Mouse (Mus musculus) lung, postnatal 0 days (tissue): ENCODE data around the gene Ube4a. TPM values are rescaled to one million over a fixed set of nuclear protein-coding genes. Genes with fewer than 3 reads are reported as not detected.
A peak's percentile ranks its signal among the peaks of the same experiment; 100 is the strongest.

Source experiments
- ATAC-seq: fragments of 200-750 bp; cut with Nextera tagmentation; 2 replicates; pipeline ENCODE4 v1.8.0; 2017; ENCODE audit warnings: moderate library complexity
- DNase-seq: peaks from one replicate; pipeline ENCODE4 v3.0.0-alpha.2; 2016; ENCODE audit warnings: low spot score
- H3K27ac ChIP-seq: fragments of 300-500 bp; sonication (generic); 2 replicates; pipeline ENCODE4 v1.5.1; 2014; ENCODE audit warnings: antibody characterized with exemption, mild to moderate bottlenecking, low read length, mixed read lengths
- H3K27me3 ChIP-seq: fragments of 300-500 bp; sonication (generic); replicated peaks from 2 replicates; pipeline ENCODE4 v1.6.1; 2014; ENCODE audit warnings: low read length, mixed read lengths; ENCODE audit not compliant: insufficient read depth
- H3K36me3 ChIP-seq: fragments of 300-500 bp; sonication (generic); 2 replicates; pipeline ENCODE4 v1.6.1; 2014; ENCODE audit warnings: low read length, mixed read lengths; ENCODE audit not compliant: insufficient read depth
- H3K4me1 ChIP-seq: fragments of 300-500 bp; sonication (generic); 2 replicates; pipeline ENCODE4 v1.6.1; 2014; ENCODE audit warnings: antibody characterized with exemption, low read depth, low read length, mixed read lengths; ENCODE audit not compliant: insufficient read depth
- H3K4me2 ChIP-seq: fragments of 300-500 bp; sonication (generic); replicated peaks from 2 replicates; pipeline ENCODE4 v1.6.1; 2014; ENCODE audit warnings: low read depth, mild to moderate bottlenecking, low read length, moderate library complexity, mixed read lengths
- H3K4me3 ChIP-seq: fragments of 300-500 bp; sonication (generic); 2 replicates; pipeline ENCODE4 v1.5.1; 2014; ENCODE audit warnings: low read depth, low read length
- H3K9ac ChIP-seq: fragments of 300-500 bp; sonication (generic); replicated peaks from 2 replicates; pipeline ENCODE4 v1.6.1; 2014; ENCODE audit warnings: low read depth, mild to moderate bottlenecking
- H3K9me3 ChIP-seq: fragments of 300-500 bp; sonication (generic); 2 replicates; pipeline ENCODE4 v1.6.1; 2016; ENCODE audit warnings: low read length, mixed read lengths
- CTCF ChIP-seq: IDR thresholded peaks from 2 replicates; pipeline ENCODE4 v1.5.1; 2016; ENCODE audit warnings: antibody characterized with exemption, mild to moderate bottlenecking
- EP300 ChIP-seq: IDR thresholded peaks from 2 replicates; pipeline ENCODE4 v1.6.1; 2016; ENCODE audit warnings: antibody characterized with exemption, mild to moderate bottlenecking, control low read depth
- WGBS: fragments of 180-500 bp; shearing (Covaris S2); extraction: QIAGEN DNeasy Blood & Tissue Kit; methylation state at CpG from one replicate; pipeline ENCODE4 v1.1.7; 2014; 5-methylcytosine and 5-hydroxymethylcytosine counted together
- polyA plus RNA-seq: library from polyadenylated mRNA; unstranded; fragments of >200 nt; fragmentation: Nextera tagmentation; extraction: Ambion mirVana; gene quantifications from 2 replicates; pipeline ENCODE4 v1.2.1, GENCODE M21; 2015

Ube4a gene
- polyA plus RNA-seq, 1 experiment from 2014 or later: 12.9 TPM

- H3K4me1 ChIP-seq: peaks cover 9% of the 10 kb centered on the region; the same call in 1 of the 2 replicates
- no peaks in the 10 kb centered on the region for H3K9me3 ChIP-seq
- H3K27ac ChIP-seq: no peak overlapping the region
- H3K4me2 ChIP-seq: peak overlapping the region; percentile 96
- peak overlapping the region; percentile 96; the same call in 1 of the 2 replicates for H3K4me3 ChIP-seq
- ATAC-seq (no peak), DNase-seq (no peak)
- WGBS: under 1% methylated on average over 21 of the region's 21 CpGs
- H3K36me3 ChIP-seq: no peaks in the 10 kb centered on the region
- no peak overlapping the region for H3K9ac ChIP-seq
- TF ChIP-seq EP300 (no peak), CTCF (peak; percentile 32)
- no peaks in the 10 kb centered on the region for H3K27me3 ChIP-seq
Measured at GRCm38 (mm10) chr9:44882981-44883569, 82.3 kb downstream of the Ube4a start.

GRCm38 (mm10) chr9:44882436-44882980 lies 82.9 kb downstream of the Ube4a start:
- Histone ChIP-seq H3K9me3 (no peaks in the 10 kb centered on the region), H3K4me1 (peaks cover 9% of the 10 kb centered on the region; the same call in 1 of the 2 replicates), H3K4me3 (peak overlapping the region; percentile 96), H3K36me3 (no peaks in the 10 kb centered on the region), H3K9ac (no peak overlapping the region), H3K27ac (0 out of 2 replicates have a peak overlapping the region, but pooled peaks have one; percentile 93), H3K27me3 (no peaks in the 10 kb centered on the region), H3K4me2 (peak overlapping the region; percentile 96)
- WGBS: 1% methylated on average over 26 of the region's 27 CpGs
- ATAC-seq (peak; percentile 31), DNase-seq (peak; percentile 65)
- TF ChIP-seq EP300 (no peak), CTCF (peak; percentile 45)

GRCm38 (mm10) chr9:44881941-44882435 lies 83.4 kb downstream of the Ube4a start:
- 1% methylated on average over 29 of the region's 29 CpGs for WGBS
- Histone ChIP-seq H3K27me3 (no peaks in the 10 kb centered on the region), H3K27ac (peak overlapping the region; percentile 93), H3K4me3 (peak overlapping the region; percentile 96), H3K9me3 (no peaks in the 10 kb centered on the region), H3K4me1 (peaks cover 9% of the 10 kb centered on the region), H3K9ac (peak overlapping the region; percentile 46), H3K36me3 (no peaks in the 10 kb centered on the region), H3K4me2 (peak overlapping the region; percentile 96)
- DNase-seq (peak; percentile 78), ATAC-seq (peak; percentile 45)
- no peak for TF ChIP-seq CTCF

- Histone ChIP-seq H3K4me2 (peak within 1 kb of the TSS; percentile 99), H3K27ac (peak within 1 kb of the TSS; percentile 93), H3K9me3 (no peaks in the 10 kb centered on the region), H3K4me1 (peaks cover 9% of the 10 kb centered on the region), H3K9ac (peak within 1 kb of the TSS; percentile 84), H3K36me3 (no peaks in the 10 kb centered on the region), H3K27me3 (no peaks in the 10 kb centered on the region), H3K4me3 (peak within 1 kb of the TSS; percentile 96)
- DNase-seq (peak; percentile 95), ATAC-seq (peak; percentile 90)
- TF ChIP-seq CTCF (0 out of 2 replicates have a peak, but pooled peaks have one; percentile 9), EP300 (no peak)
- under 1% methylated on average over 29 of the region's 71 CpGs for WGBS
Measured at GRCm38 (mm10) chr9:44881221-44881871, 84.1 kb downstream of the Ube4a start, which contains the start of gene Kmt2a. Gene Kmt2a (minus strand): TSS chr9:44881296.

- Histone ChIP-seq H3K4me3 (peak overlapping the region; percentile 96), H3K9me3 (no peaks in the 10 kb centered on the region), H3K27me3 (no peaks in the 10 kb centered on the region), H3K4me1 (peaks cover 9% of the 10 kb centered on the region), H3K36me3 (no peaks in the 10 kb centered on the region), H3K9ac (peak overlapping the region; percentile 84), H3K27ac (peak overlapping the region; percentile 84), H3K4me2 (peak overlapping the region; percentile 99)
- TF ChIP-seq EP300: no peak
- no peak for TF ChIP-seq CTCF
- peak; percentile 54 for DNase-seq
- WGBS: 4% methylated on average over 18 of the region's 44 CpGs
- peak; percentile 5 for ATAC-seq
Measured at GRCm38 (mm10) chr9:44880309-44881081, 84.9 kb downstream of the Ube4a start.
